Mouse (Mus musculus) heart, postnatal 0 days (tissue): Measurements from ENCODE around the gene Klb. TPM values are rescaled to one million over a fixed set of nuclear protein-coding genes. Genes with fewer than 3 reads are reported as not detected.

Experiments
- ATAC-seq: fragments of 200-750 bp; cut with Nextera tagmentation; 2 replicates; pipeline ENCODE4 v1.8.0; 2017; ENCODE audit warnings: low read depth, moderate number of reproducible peaks, moderate library complexity; ENCODE audit not compliant: insufficient read depth
- DNase-seq: peaks from one replicate; pipeline ENCODE4 v3.0.0-alpha.2; 2016; ENCODE audit warnings: low spot score
- H3K27ac ChIP-seq: fragments of 300-500 bp; sonication (generic); 2 replicates; pipeline ENCODE4 v1.5.1; 2014; ENCODE audit warnings: low read depth, mild to moderate bottlenecking
- H3K27me3 ChIP-seq: fragments of 300-500 bp; sonication (generic); 2 replicates; pipeline ENCODE4 v1.6.1; 2014; ENCODE audit warnings: low read length, mixed read lengths; ENCODE audit not compliant: control insufficient read depth, insufficient read depth
- H3K36me3 ChIP-seq: fragments of 300-500 bp; sonication (generic); replicated peaks from 2 replicates; pipeline ENCODE4 v1.6.1; 2014; ENCODE audit warnings: low read length, mixed read lengths; ENCODE audit not compliant: control insufficient read depth, insufficient read depth
- H3K4me1 ChIP-seq: fragments of 300-500 bp; sonication (generic); 2 replicates; pipeline ENCODE4 v1.6.1; 2014; ENCODE audit warnings: antibody characterized with exemption; ENCODE audit not compliant: control insufficient read depth, insufficient read depth
- H3K4me2 ChIP-seq: fragments of 300-500 bp; sonication (generic); 2 replicates; pipeline ENCODE4 v1.6.1; 2014; ENCODE audit warnings: low read depth, mild to moderate bottlenecking, low read length, moderate library complexity
- H3K4me3 ChIP-seq: fragments of 300-500 bp; sonication (generic); 2 replicates; pipeline ENCODE4 v1.5.1; 2014; ENCODE audit warnings: low read depth, low read length
- H3K9ac ChIP-seq: fragments of 300-500 bp; sonication (generic); replicated peaks from 2 replicates; pipeline ENCODE4 v1.6.1; 2014; ENCODE audit warnings: low read depth, low read length, mixed read lengths
- H3K9me3 ChIP-seq: fragments of 300-500 bp; sonication (generic); replicated peaks from 2 replicates; pipeline ENCODE4 v1.6.1; 2016; ENCODE audit warnings: low read length; ENCODE audit not compliant: control insufficient read depth
- CTCF ChIP-seq: IDR thresholded peaks from 2 replicates; pipeline ENCODE4 v1.5.1; 2016; ENCODE audit warnings: antibody characterized with exemption, control low read depth, low read depth
- EP300 ChIP-seq: IDR thresholded peaks from 2 replicates; pipeline ENCODE4 v1.6.1; 2016; ENCODE audit warnings: antibody characterized with exemption, low read depth
- WGBS: fragments of 180-500 bp; shearing (Covaris S2); extraction: QIAGEN DNeasy Blood & Tissue Kit; methylation state at CpG from one replicate; pipeline ENCODE4 v1.1.7; 2014; 5-methylcytosine and 5-hydroxymethylcytosine counted together
- polyA plus RNA-seq: library from polyadenylated mRNA; unstranded; fragments of >200 nt; fragmentation: Nextera tagmentation; extraction: Ambion mirVana; gene quantifications from 2 replicates; pipeline ENCODE4 v1.2.1, GENCODE M21; 2015
- total RNA-seq: library from RNA; depleted of rRNA; stranded (reverse); fragments of >200 nt; gene quantifications from 2 replicates; pipeline ENCODE4 v1.2.3, GENCODE M21; 2014; ENCODE audit warnings: low replicate concordance

Gene Klb
- total and polyA plus RNA-seq, 2 experiments from 2014 or later: not detected

DNA sequence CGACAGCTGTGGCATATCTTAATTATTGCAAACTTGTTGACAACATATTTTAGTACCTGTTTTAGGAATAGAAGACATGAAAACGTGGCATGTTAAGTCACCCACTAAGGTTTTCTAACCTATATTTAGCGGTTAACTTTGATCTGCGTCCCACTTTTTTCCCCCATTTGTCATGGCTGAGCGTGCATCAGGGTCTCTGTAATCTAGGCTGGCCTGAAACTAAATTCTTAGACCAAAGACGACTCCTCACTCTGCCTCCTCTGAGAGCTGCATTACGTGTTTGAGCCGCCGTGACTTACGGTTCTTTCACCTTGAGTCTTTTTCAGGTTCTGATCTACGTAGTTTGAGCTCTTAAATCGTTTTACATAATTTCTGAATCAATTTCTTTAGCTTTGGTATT lies 43.6 kb downstream of the Klb start:
- 3% methylated on average over 12 of the region's 12 CpGs for WGBS
- Histone ChIP-seq H3K4me2 (peak overlapping the region; percentile 80), H3K27me3 (no peaks in the 10 kb centered on the region), H3K36me3 (peaks cover 55% of the 10 kb centered on the region), H3K27ac (peak overlapping the region; percentile 77), H3K4me1 (peaks cover 9% of the 10 kb centered on the region), H3K9ac (peak overlapping the region; percentile 98), H3K9me3 (no peaks in the 10 kb centered on the region), H3K4me3 (peak overlapping the region; percentile 87)
- DNase-seq (no peak), ATAC-seq (peak; percentile 42; the same call in 1 of the 2 replicates)
- TF ChIP-seq CTCF: no peak
- TF ChIP-seq EP300: no peak

DNA sequence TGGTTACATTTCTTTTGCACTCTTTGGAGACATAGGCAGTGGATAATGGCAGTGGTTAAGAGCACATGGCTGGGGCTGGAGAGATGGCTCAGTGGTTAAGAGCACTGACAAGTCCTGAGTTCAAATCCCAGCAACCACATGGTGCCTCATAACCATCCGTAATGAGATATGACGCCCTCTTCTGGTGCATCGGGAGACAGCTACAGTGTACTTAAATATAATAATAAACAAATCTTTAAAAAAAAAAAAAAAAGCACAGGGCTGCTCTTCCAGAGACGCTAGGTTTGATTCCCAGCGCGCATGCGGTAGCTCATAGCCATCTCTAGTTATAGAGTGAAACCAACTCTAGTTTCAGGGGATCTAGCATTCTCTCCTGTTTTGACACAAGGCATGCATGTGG lies 46.3 kb downstream of the Klb start:
- Histone ChIP-seq H3K36me3 (peaks cover 54% of the 10 kb centered on the region), H3K4me1 (peaks cover 9% of the 10 kb centered on the region)

DNA sequence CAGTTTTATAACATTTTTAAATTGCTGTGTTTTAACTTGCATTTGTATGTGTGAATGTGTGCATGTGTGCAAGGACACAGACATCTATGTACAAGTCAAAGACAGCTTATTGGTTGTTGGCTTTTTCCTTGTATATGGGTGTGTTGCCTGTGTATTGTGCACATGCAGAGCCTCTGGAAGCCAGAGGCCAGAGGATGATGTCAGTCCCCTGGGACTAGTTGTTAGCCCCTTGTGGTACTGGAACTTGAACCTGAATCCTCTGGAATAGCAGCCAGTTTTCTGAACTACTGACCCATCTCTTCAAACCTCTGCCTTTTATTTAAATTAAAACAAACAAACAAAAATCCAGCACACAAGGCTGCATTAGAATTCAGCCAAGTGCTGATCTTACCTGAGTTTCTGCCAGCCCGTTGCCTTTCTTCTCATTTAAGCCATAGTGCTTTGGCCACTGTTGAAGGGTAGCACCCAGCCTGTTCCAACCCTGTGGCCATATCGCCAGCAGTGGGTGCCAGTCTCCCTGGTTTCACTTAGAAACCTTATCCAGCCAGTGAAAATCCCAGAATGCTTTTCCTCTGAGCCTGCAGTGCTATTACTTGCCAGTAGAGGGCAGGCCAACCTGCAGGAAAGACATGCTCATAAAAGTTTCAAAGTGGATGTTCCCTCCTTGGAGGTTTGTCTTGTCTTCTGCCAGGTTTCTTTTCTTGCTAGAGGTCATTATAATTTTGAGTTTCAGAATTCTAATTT lies 53.3 kb downstream of the Klb start:
- Histone ChIP-seq H3K27me3 (no peaks in the 10 kb centered on the region), H3K9me3 (no peaks in the 10 kb centered on the region), H3K36me3 (peaks cover 77% of the 10 kb centered on the region), H3K4me1 (no peaks in the 10 kb centered on the region), H3K4me2 (no peak overlapping the region), H3K27ac (no peak overlapping the region), H3K4me3 (no peak overlapping the region), H3K9ac (no peak overlapping the region)
- peak; percentile 83 for DNase-seq
- WGBS: 22% methylated on average over 2 of the region's 2 CpGs
- peak; percentile 79 for ATAC-seq
- no peak for TF ChIP-seq EP300
- peak; percentile 99 for TF ChIP-seq CTCF

More for the DNA sequence above, 46.3 kb downstream of the Klb start:
- no peak for DNase-seq
- Histone ChIP-seq H3K4me2 (no peak overlapping the region), H3K4me3 (no peak overlapping the region), H3K9me3 (no peaks in the 10 kb centered on the region), H3K9ac (no peak overlapping the region), H3K27me3 (no peaks in the 10 kb centered on the region), H3K27ac (no peak overlapping the region)
- ATAC-seq: no peak
- no peak for TF ChIP-seq CTCF
- TF ChIP-seq EP300: no peak
- 86% methylated on average over 7 of the region's 7 CpGs for WGBS

DNA sequence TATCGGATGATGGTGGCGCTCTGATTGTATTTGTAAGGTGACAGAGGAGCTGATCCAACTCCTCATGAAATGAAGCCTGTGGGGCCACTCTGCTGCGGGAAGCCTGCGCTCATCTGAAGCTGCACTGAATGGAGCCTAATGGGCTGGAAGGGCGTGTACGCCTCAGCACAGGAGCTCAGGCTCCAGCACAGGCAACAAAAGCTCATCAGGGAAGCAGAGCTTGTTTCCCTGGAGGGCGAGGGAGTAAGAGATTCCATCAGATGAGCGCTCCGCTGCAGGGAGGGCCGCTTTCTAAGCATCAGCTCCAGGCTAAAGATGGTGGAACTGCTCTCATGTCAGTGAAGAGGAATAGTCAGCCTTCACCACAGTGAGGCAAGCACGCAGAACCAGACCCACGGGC lies 59.9 kb downstream of the Klb start:
- Histone ChIP-seq H3K9me3 (no peaks in the 10 kb centered on the region), H3K4me3 (no peak overlapping the region), H3K9ac (no peak overlapping the region), H3K4me2 (no peak overlapping the region), H3K36me3 (peaks cover 71% of the 10 kb centered on the region), H3K27ac (no peak overlapping the region), H3K27me3 (no peaks in the 10 kb centered on the region), H3K4me1 (no peaks in the 10 kb centered on the region)
- ATAC-seq (no peak), DNase-seq (no peak)
- TF ChIP-seq CTCF (no peak), EP300 (no peak)
- WGBS: 65% methylated on average over 12 of the region's 12 CpGs

DNA sequence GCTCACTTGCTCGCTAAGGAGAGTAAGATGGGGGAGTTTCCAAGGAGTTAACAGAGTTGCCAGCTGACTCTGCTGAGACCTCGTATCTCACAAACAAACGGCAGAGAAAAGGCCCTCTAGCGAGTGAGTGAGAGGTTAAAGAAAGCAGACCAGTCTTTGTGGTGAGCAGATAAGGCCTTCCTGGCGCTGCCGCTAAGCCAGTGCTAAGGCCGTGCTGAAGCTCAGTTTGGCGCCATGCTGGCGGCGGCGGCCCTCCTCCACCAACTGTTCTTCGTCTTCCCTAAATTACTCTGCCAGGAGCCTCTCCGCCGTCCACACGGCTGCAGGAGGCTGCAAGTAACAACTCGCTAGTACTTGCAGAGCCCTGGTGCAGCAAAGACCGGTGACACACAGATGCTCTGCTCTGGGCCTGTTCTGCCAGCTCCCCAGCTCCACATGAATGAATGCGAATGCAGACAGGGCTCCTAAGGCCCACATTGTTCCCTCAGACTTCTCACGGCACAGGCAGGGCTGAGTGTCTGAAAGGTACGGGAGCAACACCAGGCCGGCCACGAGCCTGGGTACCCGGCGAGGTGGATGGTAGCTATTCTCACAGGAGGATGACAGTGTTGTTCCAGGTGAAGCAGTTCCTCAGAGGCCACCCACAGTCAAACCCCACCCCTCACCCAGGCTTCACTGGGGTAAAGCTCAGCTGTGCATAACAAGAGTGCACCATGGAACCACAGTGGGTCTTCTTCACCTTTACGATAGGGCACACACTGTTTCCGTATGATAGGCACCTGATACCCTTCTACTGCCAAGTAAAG lies 67.7 kb downstream of the Klb start:
- H3K4me1 ChIP-seq: peaks cover 10% of the 10 kb centered on the region
- ATAC-seq (peak; percentile 89), DNase-seq (peak; percentile 83)
- peaks cover 50% of the 10 kb centered on the region for H3K36me3 ChIP-seq
- WGBS: 11% methylated on average over 26 of the region's 26 CpGs
- peak overlapping the region; percentile 86 for H3K27ac ChIP-seq
- TF ChIP-seq EP300 (0 out of 2 replicates have a peak, but pooled peaks have one; percentile 35), CTCF (0 out of 2 replicates have a peak, but pooled peaks have one; percentile 26)
- H3K9me3 ChIP-seq: no peaks in the 10 kb centered on the region
- peak overlapping the region; percentile 41 for H3K4me2 ChIP-seq
- H3K27me3 ChIP-seq: no peaks in the 10 kb centered on the region
- H3K9ac ChIP-seq: 0 out of 2 replicates have a peak overlapping the region, but pooled peaks have one; percentile 45
- 0 out of 2 replicates have a peak overlapping the region, but pooled peaks have one; percentile 3 for H3K4me3 ChIP-seq
